Mouse (Mus musculus): ENCODE measurements around the gene Ppm1l. TPM values are rescaled to one million over a fixed set of nuclear protein-coding genes. Genes with fewer than 3 reads are reported as not detected.
"Not testable (repeated sequence)": the region's sequence is repeated elsewhere in the genome, so short reads cannot be mapped to it uniquely, and the experiment has no call there.

The Ppm1l gene
- total RNA-seq, 2 experiments from 2014 or later, result 70.7 to 73.3 TPM

DNA sequence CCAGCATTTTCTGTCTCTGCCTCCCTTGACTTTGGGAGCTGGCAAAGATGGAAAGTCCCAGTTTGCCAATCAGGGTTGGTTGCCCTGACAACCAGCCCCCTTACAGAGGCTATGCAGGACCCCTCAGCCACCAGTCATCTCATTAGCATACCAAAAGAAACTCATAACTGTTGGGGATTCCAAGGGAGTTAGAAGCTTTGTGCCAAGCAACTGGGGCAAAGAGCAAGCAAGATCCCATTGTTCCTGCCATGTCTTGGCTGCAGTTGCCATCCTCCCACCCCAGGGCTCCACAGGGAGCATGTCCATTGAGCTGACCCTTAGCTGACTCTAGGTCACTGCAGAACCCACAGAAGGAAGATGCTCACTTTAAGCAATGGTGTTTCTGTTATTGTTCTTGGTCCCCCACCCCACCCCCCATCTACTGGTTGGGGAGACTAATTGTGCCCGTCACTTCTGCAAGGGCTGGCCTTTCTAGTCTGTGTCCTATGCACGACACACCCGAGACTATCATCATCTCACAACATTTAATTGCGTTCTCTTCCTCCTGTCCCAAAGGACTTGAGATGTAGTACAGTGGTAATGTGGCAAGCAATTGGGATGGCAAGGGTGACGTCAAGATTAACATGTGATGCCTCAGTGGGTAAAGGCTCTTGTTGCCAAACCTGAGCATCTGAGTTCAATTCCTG lies 89.7 kb downstream of the Ppm1l start:
- intact Hi-C loops (cut with DNase I), result no loop called here
- DNase-seq (ENCODE audit: extremely low spot score in 1 of 2, low spot score in 2 of 2), result no peak

DNA sequence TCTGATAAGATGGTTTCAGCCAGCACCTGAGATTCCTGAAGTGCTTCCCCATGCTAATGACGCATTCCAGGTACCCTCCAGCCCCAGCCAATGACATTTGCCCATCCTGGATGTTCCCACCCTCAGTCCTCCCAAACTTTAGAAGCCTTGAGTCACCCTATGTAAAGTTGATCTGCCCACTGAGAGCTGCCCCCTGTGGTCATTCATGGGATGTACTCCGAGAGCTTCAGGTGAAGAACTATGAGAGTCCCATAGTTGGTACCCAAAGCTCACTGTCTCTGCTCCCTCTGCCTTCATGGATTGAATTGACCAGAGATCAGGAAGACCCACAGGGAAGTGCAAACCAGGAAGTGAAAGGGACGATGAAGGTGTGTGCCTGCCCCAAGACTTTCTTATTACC lies 91.4 kb downstream of the Ppm1l start:
- intact Hi-C loops (cut with DNase I), result no loop called here
- no peak for DNase-seq (ENCODE audit: extremely low spot score in 1 of 2, low spot score in 2 of 2)

DNA sequence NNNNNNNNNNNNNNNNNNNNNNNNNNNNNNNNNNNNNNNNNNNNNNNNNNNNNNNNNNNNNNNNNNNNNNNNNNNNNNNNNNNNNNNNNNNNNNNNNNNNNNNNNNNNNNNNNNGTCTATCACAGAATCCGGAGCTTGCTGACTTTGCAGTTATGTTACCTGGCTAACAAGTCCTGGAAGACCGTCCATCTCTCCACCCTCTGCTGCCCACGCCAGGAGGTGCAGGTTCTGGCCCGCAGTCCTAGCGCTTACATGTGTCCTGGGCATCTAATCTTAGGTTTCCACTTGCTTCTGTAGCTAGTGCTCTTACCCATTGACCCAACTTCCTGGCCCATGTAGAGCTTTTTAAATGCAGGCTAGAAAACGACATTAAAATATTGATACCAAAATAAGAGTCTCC lies 99.5 kb downstream of the Ppm1l start:
- no peak for DNase-seq (ENCODE audit: extremely low spot score in 1 of 2, low spot score in 2 of 2)
- intact Hi-C loops (cut with DNase I), result no loop called here

DNA sequence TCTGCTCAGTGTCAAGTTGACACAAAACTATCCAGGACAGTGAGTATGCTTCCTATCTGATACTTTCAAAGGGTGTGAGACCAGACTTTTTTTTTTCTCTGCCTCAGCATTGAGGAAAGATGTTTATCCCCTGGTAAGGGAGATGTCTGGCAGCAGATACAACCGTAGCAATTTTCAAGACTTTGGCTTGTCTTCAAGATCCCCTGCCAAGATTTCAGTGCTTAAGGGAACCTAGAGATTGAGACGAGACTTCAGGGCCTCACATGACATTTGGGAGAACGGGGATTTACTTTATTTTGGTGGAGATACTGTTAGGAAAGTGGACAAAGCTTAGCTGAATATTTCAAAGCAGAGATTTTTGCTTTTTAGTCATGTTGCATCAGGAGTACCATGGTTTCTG lies 106.1 kb downstream of the Ppm1l start:
- intact Hi-C loops (cut with DNase I), result no loop called here
- DNase-seq (ENCODE audit: extremely low spot score in 1 of 2, low spot score in 2 of 2), result no peak

DNA sequence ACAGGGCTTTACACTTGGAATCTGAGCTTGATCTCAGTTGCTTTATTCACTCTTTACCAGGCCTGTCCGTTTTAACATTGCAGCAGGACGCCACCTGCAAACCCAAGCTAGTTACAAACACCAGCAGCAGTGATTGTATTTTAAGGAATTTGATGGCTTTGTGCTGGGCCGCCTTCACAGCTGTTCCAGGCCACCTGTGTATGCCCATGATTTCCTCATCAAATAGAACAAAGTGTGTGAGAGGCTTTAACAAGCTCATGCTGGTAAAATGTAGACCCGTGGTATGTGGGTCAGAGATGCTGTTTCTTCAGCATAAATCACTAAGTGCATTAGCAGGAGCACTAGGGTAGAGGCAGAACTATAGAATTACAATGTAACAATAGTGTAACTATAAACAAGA lies 106.7 kb downstream of the Ppm1l start:
- intact Hi-C loops (cut with DNase I), result no loop called here
- DNase-seq (ENCODE audit: extremely low spot score in 1 of 2, low spot score in 2 of 2), result no peak

DNA sequence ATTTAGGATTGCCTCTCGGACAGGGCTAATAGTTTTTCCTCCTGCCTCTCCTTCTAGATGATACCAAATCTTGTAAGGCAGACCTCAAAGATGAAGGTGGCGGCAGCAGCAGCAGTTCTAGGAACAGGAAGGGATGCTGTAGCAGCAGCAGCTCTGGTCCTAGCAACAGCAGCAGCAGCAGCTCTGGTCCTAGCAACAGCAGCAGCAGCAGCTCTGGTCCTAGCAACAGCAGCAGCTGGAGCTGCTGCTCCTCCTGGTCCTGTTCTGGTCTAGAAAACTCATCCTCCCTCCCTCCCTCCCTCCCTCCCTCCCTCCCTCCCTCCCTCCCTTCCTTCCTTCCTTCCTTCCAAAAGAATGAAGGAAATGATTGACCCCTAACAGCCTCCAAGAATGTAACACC lies 108.1 kb downstream of the Ppm1l start:
- intact Hi-C loops (cut with DNase I); DNase-seq (ENCODE audit: extremely low spot score in 1 of 2, low spot score in 2 of 2): not testable (repeated sequence)

DNA sequence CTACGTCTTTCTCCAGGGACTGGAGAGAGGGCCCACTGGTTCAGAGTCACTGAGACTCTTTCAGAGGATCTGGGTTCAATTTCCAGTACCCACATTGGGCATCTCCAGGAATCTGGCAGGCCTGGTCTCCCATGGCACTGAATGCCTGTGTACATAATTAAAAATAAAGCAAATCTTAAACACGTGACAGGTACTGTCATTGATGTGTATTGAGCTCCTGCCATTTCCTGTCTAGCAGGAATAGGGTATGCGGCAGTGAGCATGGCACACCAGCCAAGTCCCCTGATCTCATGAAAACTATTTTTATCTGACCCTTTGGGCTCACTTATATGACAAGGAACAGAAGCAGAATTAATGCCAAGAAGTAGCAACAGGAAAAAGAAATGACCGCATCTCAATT lies 110.6 kb downstream of the Ppm1l start:
- no peak for DNase-seq (ENCODE audit: extremely low spot score in 1 of 2, low spot score in 2 of 2)
- intact Hi-C loops (cut with DNase I), result no loop called here

DNA sequence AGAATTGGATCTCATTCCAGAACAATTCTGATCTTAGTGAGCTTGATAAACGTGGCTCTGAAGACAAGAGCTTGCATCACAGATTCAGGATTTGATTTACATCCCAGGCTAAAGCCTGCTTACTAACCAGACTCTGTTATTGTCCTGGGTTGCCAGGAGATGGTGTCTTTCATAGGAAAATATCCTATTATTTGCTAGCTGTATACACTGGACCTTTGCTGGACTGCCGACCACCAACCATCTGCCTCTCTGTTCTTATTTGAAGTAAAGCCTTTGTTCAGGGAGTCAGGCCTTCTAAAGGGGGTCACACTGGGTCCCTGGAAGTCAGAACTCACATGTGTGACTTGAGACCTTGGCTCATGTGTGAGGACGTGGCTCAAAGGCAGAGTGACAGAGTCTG lies 111.6 kb downstream of the Ppm1l start:
- intact Hi-C loops (cut with DNase I), result no loop called here

DNA sequence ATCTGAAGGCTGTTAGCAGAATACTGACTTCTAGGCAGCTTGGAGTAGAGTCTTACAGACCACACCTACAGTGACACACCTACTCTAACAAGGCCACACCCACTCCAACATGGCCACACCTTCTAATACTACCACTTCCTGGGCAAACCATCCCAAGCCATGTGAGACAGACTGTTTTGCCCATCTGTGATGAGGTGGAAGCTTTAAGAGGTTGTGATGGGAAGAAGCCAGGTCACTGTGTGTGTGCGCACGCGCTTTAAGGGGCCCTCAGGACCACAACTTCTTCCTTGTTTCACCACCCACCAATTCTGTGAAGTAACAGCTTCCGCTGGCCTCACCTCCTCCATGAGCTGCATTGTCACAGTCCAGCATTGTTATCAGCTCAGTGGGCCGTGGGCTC lies 112.7 kb downstream of the Ppm1l start:
- no peak for DNase-seq (ENCODE audit: extremely low spot score in 1 of 2, low spot score in 2 of 2)
- intact Hi-C loops (cut with DNase I), result no loop called here

More for the DNA sequence above, 111.6 kb downstream of the Ppm1l start:
- DNase-seq (ENCODE audit: extremely low spot score in 1 of 2, low spot score in 2 of 2), result no peak

DNA sequence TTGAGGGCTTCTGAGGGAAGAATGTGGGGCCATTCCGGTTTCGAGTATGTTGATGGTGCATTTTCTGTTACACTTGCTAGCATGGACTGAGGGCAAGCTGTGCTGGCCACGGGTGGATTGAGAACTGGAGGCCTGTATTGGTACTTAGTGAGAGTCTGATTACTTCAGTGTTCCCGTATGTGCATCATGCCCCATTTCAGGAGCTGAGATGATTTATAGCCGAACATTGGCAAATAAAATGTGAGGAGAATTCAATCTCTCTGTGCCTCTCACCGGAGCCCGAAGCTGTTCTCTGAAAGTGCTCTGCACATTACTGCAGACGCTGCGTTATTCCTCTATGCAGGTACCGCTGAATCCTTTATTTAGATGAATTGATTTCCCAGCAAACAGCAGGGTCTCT lies 116.9 kb downstream of the Ppm1l start:
- intact Hi-C loops (cut with DNase I), result no loop called here
- no peak for DNase-seq (ENCODE audit: extremely low spot score in 1 of 2, low spot score in 2 of 2)

DNA sequence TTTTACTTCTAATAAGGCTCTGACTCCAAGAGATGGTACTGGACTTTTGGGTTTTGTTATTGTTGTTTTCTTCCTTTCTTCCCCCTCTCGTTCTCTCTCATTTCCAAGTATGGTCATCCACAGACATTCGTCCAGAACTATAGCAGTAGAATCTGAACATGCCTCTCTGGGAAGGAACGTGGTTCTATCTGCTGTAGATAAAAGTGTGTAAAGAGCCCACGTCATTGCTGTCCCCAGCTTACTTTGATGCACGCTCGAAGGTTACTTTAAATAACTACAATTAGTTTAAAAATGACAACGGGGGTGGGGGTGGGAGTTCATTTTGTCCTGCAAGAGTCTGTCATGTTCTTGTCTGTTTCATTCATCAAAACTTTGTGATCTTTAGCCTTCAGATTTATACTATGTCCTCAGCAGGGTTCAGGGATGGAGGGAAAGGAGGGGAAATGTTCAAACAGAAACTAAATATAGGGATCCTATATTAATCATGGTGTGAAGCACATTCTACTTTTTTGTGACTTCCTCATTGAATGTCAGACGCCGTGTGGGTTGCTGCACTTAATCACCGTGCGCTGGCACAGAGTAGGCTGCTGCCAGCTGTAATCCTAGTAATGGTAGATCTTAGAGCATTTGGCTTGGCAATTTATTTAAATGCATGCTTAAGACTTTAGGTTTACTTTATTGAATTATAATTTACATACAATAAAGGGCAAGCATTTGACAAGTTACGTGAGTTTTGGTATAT lies 122.3 kb downstream of the Ppm1l start:
- no peak for DNase-seq (ENCODE audit: extremely low spot score in 1 of 2, low spot score in 2 of 2)
- intact Hi-C loops (cut with DNase I), result no loop called here

DNA sequence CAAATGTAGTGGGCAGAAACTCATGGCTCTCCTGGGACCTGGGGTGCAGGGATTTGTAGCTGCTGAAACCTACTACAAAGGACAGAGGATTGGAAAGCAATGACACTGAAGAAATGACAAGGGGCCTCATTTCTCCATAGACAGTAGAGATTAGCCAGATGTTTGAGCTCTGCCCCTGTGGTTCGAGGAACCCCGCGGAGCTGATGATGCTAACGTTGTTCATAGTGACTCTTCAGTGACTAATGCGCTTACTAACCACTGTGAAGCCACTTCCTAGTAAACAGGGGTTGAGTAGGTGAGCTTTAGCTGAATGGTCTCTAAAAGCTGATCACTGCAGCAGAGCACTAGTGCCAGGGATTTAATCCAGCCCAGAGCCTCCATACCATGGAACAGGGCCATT lies 124.1 kb downstream of the Ppm1l start:
- no peak for DNase-seq (ENCODE audit: extremely low spot score in 1 of 2, low spot score in 2 of 2)
- intact Hi-C loops (cut with DNase I), result no loop called here

DNA sequence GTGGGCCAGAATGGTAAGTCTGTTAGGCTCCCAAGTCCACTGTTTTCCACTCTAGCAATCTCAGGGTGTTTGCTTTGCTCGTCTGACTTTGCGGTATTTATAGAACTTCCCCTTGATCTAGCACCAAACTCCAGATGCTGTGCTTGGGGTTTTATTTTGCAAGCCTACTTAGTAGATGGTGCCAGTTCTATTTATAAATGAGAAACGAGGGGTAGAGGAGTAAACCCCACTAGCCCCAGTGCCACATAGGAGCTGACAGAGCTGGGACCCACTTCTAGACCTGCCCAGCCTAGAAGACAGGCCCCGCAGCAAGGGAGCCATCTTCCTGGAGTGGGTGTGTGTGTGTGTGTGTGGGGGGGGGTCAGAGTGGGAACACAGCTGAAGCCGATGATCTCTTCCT lies 130.3 kb downstream of the Ppm1l start:
- no peak for DNase-seq (ENCODE audit: extremely low spot score in 1 of 2, low spot score in 2 of 2)
- intact Hi-C loops (cut with DNase I), result no loop called here

DNA sequence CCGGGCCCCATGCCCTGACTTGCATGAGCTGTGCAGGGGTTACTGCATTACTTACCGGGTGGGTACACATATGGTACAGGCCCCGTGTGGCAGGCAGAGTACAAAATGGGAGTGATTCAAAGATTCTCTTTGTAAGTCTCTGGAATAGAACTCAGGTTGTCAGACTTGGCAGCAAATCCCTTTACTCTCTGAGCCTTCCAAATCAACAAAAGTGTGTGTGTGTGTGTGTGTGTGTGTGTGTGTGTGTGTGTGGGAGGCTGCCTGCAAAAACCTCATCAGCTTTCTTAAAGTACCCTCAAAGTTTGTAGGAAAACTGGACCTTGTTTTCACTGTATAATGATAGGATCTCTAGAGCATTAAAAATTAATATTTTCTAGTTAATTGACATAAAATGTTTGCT lies 132.4 kb downstream of the Ppm1l start:
- intact Hi-C loops (cut with DNase I), result no loop called here
- no peak for DNase-seq (ENCODE audit: extremely low spot score in 1 of 2, low spot score in 2 of 2)

DNA sequence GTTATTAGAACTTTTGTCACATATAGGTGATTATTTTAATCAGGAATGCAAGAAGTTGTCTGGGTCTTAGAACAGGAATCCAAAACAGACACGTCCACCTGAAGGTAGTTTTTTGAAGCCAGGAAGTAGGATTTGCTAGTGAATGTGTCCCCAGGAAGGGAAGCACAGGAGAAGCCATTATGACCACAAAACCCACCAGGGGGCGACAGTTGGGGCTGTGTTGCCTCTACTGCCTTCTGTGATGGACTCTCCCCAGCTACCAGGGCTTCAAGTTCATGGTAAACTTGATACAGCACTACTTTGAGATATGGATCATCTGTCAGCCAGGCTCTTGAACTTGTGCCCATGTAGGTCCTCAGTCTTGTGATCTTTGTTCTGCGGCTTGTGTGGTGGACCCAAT lies 137.7 kb downstream of the Ppm1l start:
- intact Hi-C loops (cut with DNase I), result no loop called here

DNA sequence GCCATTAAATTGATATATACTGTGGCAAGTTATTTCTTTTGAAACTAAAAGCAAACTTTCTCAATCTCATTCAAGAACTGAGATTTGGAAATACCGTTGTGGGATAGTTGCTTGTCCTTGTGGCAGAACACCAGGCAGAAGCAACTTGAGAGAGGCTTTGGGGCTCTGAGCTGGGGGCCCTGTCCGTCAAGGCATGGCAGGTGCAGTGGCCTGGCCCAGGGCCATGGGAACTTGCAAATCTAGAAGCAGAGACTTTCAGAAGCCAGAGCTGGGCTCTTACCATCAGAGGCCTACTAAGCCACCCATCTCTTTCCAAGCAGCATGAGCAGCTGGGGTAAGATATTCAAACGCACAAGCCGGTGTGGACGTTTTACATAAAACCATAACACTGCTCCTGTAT lies 139.4 kb downstream of the Ppm1l start:
- DNase-seq (ENCODE audit: extremely low spot score in 1 of 2, low spot score in 2 of 2), result no peak
- intact Hi-C loops (cut with DNase I), result no loop called here

More for the DNA sequence above, 137.7 kb downstream of the Ppm1l start:
- DNase-seq (ENCODE audit: extremely low spot score in 1 of 2, low spot score in 2 of 2), result no peak

DNA sequence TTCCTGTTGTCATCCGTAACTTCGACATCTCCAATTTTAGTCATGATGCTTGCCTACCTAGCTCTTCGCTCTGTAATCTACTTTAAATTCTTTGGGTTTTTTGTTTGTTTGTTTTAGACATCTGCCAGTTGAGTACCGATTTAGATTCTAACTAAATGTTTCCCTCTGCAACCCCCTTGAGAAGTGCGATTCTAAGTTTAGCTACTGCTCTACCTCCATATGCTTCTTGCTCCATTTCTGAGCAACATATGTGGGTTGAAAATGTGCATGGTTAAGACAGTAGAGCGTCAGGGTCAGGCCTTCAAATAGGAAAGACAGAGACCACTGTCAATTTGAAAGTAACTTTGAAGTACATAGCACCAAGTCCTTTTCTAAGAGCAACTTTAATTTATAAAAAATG lies 142.1 kb downstream of the Ppm1l start:
- intact Hi-C loops (cut with DNase I), result no loop called here
- no peak for DNase-seq (ENCODE audit: extremely low spot score in 1 of 2, low spot score in 2 of 2)

DNA sequence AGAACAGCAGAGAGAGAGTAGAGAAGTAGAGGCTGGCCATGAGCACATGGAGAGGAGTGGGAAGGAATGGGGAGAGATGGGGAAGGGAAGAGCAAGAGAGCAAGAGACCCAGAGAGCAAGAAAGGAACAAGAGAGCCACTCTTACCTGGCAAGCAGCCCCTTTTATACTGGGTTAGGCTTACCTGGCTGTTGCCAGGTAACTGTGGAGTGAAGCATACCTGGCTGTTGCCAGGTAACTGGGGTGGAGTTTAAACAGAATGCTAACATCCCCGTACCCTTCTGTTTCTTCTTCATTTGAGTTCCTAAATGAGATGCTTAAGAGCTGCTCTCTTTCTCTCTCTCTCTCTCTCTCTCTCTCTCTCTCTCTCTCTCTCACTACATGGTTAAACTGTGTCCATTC lies 145.3 kb downstream of the Ppm1l start:
- intact Hi-C loops (cut with DNase I), result no loop called here
- no peak for DNase-seq (ENCODE audit: extremely low spot score in 1 of 2, low spot score in 2 of 2)

DNA sequence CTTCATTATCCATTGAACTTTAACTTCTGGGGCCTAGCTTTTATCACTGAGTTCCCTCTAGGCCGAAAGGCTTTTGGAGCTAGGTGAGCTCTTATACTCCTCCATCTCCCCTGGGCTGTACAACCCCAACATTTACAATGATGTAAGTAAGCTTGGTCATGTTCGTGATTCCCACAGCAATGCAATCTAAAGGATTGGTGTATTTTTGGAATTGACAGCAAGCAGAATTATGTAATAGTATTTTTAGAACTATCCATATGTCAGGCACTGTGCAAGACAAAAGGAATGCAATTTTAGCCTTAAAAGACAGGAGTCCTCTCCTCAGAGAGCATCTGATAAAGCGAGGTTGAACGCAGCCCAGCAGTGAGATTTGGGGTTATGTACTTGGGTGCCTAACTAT lies 149.1 kb downstream of the Ppm1l start:
- no peak for DNase-seq (ENCODE audit: extremely low spot score in 1 of 2, low spot score in 2 of 2)
- intact Hi-C loops (cut with DNase I), result no loop called here

DNA sequence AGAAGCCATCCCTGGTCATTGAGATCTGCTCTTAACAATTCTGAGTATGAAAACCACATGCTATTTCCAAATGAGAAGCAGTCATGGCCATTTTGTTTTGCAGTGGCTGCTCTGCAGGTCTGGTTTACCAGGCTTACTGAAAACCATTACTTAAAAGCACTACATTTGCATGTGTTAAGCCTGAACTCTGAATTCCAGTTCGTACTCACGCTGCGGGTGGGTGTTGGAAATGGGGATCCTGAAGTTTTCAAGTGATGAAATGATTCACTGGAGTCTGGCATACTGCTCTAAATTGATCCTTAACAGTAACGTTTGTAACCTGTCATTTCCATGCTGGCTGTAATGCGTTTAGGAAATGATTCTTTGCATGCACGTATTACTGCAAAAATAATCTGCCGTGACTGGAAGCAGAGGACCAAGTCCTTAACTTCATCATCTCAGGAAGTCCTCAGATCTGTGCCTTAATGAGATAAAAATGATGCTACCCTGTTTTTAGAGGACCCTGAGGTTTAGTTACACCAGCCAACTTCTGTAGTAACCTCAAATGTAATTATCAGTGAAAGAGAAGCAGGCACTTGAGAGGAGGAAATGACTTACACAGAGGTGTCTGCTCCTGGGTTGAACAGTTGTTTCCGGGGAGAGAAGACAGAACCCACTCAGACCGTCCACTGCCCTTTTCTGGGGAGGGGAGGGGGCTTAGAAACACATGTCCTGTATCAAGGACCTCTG lies 151.8 kb downstream of the Ppm1l start:
- intact Hi-C loops (cut with DNase I), result no loop called here
- no peak for DNase-seq (ENCODE audit: extremely low spot score in 1 of 2, low spot score in 2 of 2)
